In the genomic region with DNA sequence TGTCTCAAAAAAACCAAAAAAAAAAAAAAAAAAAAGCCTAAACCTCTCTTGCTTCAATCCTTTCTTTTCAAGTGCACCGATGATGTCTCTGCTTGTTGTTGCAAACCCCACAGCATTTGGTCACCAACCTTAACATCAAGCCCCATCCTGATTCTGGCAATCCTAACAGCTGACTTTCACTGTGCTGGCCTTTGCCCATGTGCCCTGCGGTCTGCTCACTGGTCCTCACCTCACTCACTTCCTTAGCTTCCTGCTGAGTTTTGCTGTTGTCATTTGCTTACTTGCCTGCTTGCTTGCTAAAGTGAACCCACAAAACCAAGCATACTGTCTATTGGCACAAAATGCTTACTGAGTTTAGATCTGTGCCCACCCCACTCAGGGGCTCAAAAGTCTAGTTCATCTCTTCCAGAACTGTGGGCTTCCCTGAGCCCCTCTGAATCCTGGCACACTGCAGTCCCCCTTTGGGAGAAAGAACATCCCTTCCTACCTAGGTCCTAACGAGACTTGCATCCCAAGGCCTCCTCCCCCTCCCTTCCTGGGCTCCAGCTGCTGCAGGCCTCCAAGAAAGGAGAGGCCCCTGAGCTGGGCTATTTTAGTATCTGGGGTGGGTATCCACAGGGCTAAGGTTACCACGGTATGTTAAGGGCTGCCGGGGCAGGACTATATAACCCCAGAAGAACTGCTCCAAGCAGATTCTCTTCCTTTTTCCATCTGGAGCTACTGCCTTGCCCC, we compare ENCODE assay signal across 16 mouse cellular contexts. TPM values are rescaled to one million over a fixed set of nuclear protein-coding genes. Genes with fewer than 3 reads are reported as not detected.
DNase-seq lines count a peak whose midpoint lies in the region; ATAC-seq and TF ChIP-seq lines count a peak whose summit lies in the region.
"Had no signal": no experiment of that assay in that cellular context is flagged by ENCODE, and none has a peak within 500 bp of the region (broad histone marks: within the 10 kb centered on the region; RNA-seq: fewer than 3 reads in every experiment).

No protein-coding gene starts in this region.

- no peak for TF ChIP-seq CTCF in heart, postnatal 0 days (IDR thresholded peaks at IDR 0.05; ENCODE audit: low read depth)
- TF ChIP-seq CTCF in thymus, adult 2 months (IDR thresholded peaks at IDR 0.05; ENCODE audit: borderline replicate concordance, control insufficient read depth, extremely low read depth, insufficient read depth, low read length, poor library complexity) = no peak
- TF ChIP-seq CTCF in bone marrow, adult 2 months (IDR thresholded peaks at IDR 0.05; ENCODE audit: control insufficient read depth, insufficient read depth, low read length) = no peak

- no peak for DNase-seq in heart, postnatal 0 days (ENCODE audit: low spot score)
- DNase-seq in thymus, adult 2 months = peak; percentile 30
- no peak for DNase-seq in thymus, postnatal 14 days
- peak; percentile 45 to 46 for DNase-seq in natural killer cell, adult 2 months (ENCODE audit: low spot score in 2 of 2)
- DNase-seq in right cerebral cortex, adult 2 months (ENCODE audit: low spot score in 2 of 2) = no peak
- no peak for DNase-seq in left cerebral cortex, adult 11 months (ENCODE audit: low spot score)
- DNase-seq: cerebellum, adult 18-20 months; heart, postnatal 36 days; right cerebral cortex, adult 18-20 months had no signal

- WGBS in heart, postnatal 0 days = 53% methylated on average over 5 of the region's 5 CpGs
- WGBS in heart, embryonic 11.5 days (ENCODE audit: insufficient replicate concordance) = 53% methylated on average over 5 of the region's 5 CpGs
- WGBS in thymus, adult 2 months = 15% methylated on average over 5 of the region's 5 CpGs
- WGBS in bone marrow, adult 2 months = 28% methylated on average over 5 of the region's 5 CpGs

- no peak overlapping the region for H3K4me3 ChIP-seq in heart, postnatal 0 days (ENCODE audit: low read depth, low read length)
- H3K4me3 ChIP-seq in heart, embryonic 11.5 days (ENCODE audit: low read depth, low read length) = no peak overlapping the region
- H3K4me3 ChIP-seq in thymus, adult 2 months (ENCODE audit: control insufficient read depth, insufficient read depth, low read length) = no peak overlapping the region
- H3K4me3 ChIP-seq in bone marrow, adult 2 months (replicated peaks; ENCODE audit: control insufficient read depth, low read depth, low read length) = no peak overlapping the region
- H3K4me3 ChIP-seq: forebrain, embryonic 10.5 days; neural tube, embryonic 15.5 days; stomach, embryonic 15.5 days had no signal

- TF ChIP-seq EP300 in heart, postnatal 0 days (IDR thresholded peaks at IDR 0.05; ENCODE audit: low read depth) = no peak

- H3K9me3 ChIP-seq in heart, postnatal 0 days (replicated peaks; ENCODE audit: control insufficient read depth, low read length) = no peaks in the 10 kb centered on the region
- H3K9me3 ChIP-seq in heart, embryonic 11.5 days (replicated peaks; ENCODE audit: control insufficient read depth, low read length) = no peaks in the 10 kb centered on the region
- H3K9me3 ChIP-seq: forebrain, embryonic 10.5 days; neural tube, embryonic 15.5 days; stomach, embryonic 15.5 days had no signal

- H3K27ac ChIP-seq in heart, postnatal 0 days (ENCODE audit: low read depth) = no peak overlapping the region
- no peak overlapping the region for H3K27ac ChIP-seq in heart, embryonic 11.5 days (ENCODE audit: low read depth, low read length)
- peak overlapping the region; percentile 72 for H3K27ac ChIP-seq in thymus, adult 2 months (ENCODE audit: control insufficient read depth, insufficient read depth, low read length)
- H3K27ac ChIP-seq in bone marrow, adult 2 months (ENCODE audit: control insufficient read depth, insufficient read depth, low read depth, low read length, poor library complexity) = peak overlapping the region; percentile 34
- H3K27ac ChIP-seq: forebrain, embryonic 10.5 days; liver, embryonic 14.5 days; neural tube, embryonic 15.5 days; stomach, embryonic 15.5 days had no signal

- 0 out of 2 replicates have a peak overlapping the region, but pooled peaks have one; percentile 5 for H3K9ac ChIP-seq in heart, postnatal 0 days (replicated peaks; ENCODE audit: low read depth, low read length)
- no peak overlapping the region for H3K9ac ChIP-seq in heart, embryonic 11.5 days (ENCODE audit: low read depth, low read length)
- H3K9ac ChIP-seq: liver, embryonic 14.5 days; neural tube, embryonic 15.5 days; stomach, embryonic 15.5 days had no signal

- no peaks in the 10 kb centered on the region for H3K27me3 ChIP-seq in heart, postnatal 0 days (ENCODE audit: control insufficient read depth, insufficient read depth, low read length)
- H3K27me3 ChIP-seq in heart, embryonic 11.5 days (ENCODE audit: control insufficient read depth, insufficient read depth, low read length) = no peaks in the 10 kb centered on the region
- H3K27me3 ChIP-seq in thymus, adult 2 months (ENCODE audit: control insufficient read depth, insufficient read depth, low read length) = no peaks in the 10 kb centered on the region
- H3K27me3 ChIP-seq: stomach, embryonic 15.5 days had no signal

- no peak for TF ChIP-seq POLR2A in thymus, adult 2 months (IDR thresholded peaks at IDR 0.05; ENCODE audit: control insufficient read depth, extremely low read depth, insufficient read depth, low read length, poor library complexity)
- no peak for TF ChIP-seq POLR2A in bone marrow, adult 2 months (IDR thresholded peaks at IDR 0.05; ENCODE audit: borderline replicate concordance, control insufficient read depth, low read depth, low read length)

- H3K4me1 ChIP-seq in heart, postnatal 0 days (ENCODE audit: control insufficient read depth, insufficient read depth) = peaks cover 19% of the 10 kb centered on the region
- peaks cover 27% of the 10 kb centered on the region for H3K4me1 ChIP-seq in heart, embryonic 11.5 days (ENCODE audit: control insufficient read depth, insufficient read depth, low read length)
- H3K4me1 ChIP-seq in thymus, adult 2 months (replicated peaks; ENCODE audit: control insufficient read depth, insufficient read depth, low read length) = peaks cover 57% of the 10 kb centered on the region
- H3K4me1 ChIP-seq in bone marrow, adult 2 months (ENCODE audit: control insufficient read depth, insufficient read depth, low read length) = peaks cover 2% of the 10 kb centered on the region; the same call in 1 of the 2 replicates

- H3K4me2 ChIP-seq in heart, postnatal 0 days (ENCODE audit: low read depth, low read length) = no peak overlapping the region
- H3K4me2 ChIP-seq in heart, embryonic 11.5 days = no peak overlapping the region
- H3K4me2 ChIP-seq: neural tube, embryonic 15.5 days; stomach, embryonic 15.5 days had no signal

- no peak for ATAC-seq in heart, postnatal 0 days (ENCODE audit: insufficient read depth, low read depth)
- ATAC-seq in heart, embryonic 11.5 days (replicated peaks; ENCODE audit: insufficient number of reproducible peaks, low FRiP score, low TSS enrichment) = no peak
- ATAC-seq: intestine, embryonic 16.5 days had no signal

- no peaks in the 10 kb centered on the region for H3K36me3 ChIP-seq in heart, postnatal 0 days (replicated peaks; ENCODE audit: control insufficient read depth, insufficient read depth, low read length)
- H3K36me3 ChIP-seq in heart, embryonic 11.5 days (ENCODE audit: control insufficient read depth, insufficient read depth, low read length) = no peaks in the 10 kb centered on the region
- peaks cover 14% of the 10 kb centered on the region for H3K36me3 ChIP-seq in thymus, adult 2 months (ENCODE audit: control insufficient read depth, insufficient read depth, low read length)
- H3K36me3 ChIP-seq: neural tube, embryonic 15.5 days; stomach, embryonic 15.5 days had no signal

RNA-seq across cellular contexts. Expression of a gene that starts 2.5 kb away (rescaled TPM):
- total RNA-seq in heart, postnatal 0 days (2014; rRNA removed; ENCODE audit: low replicate concordance) = 22.1 TPM in 1 of 2 replicates, not detected in the other
- polyA plus RNA-seq in heart, postnatal 0 days (2015; fragmentation: Nextera tagmentation; extraction: Ambion mirVana) = 3.2 and 5.4 TPM in 2 replicates
- 27.8 and 37.5 TPM in 2 replicates for polyA plus RNA-seq in heart, embryonic 11.5 days (2014; fragmentation: Nextera tagmentation; extraction: Ambion mirVana)
- polyA plus RNA-seq in thymus, adult 2 months (2012; rRNA removed) = 10.7 and 12.3 TPM in 2 replicates
- 32.2 and 126 TPM in 2 replicates for polyA plus RNA-seq in bone marrow, adult 2 months (2011; ENCODE audit: insufficient read depth, insufficient read length, low replicate concordance, missing spikeins)

RNA-seq across cellular contexts. Expression of a gene that starts 2.9 kb away (rescaled TPM):
- 30.2 and 45.3 TPM in 2 replicates for total RNA-seq in heart, postnatal 0 days (2014; rRNA removed; ENCODE audit: low replicate concordance)
- 9.6 and 10.8 TPM in 2 replicates for polyA plus RNA-seq in heart, postnatal 0 days (2015; fragmentation: Nextera tagmentation; extraction: Ambion mirVana)
- 17.5 and 23.7 TPM in 2 replicates for polyA plus RNA-seq in heart, embryonic 11.5 days (2014; fragmentation: Nextera tagmentation; extraction: Ambion mirVana)
- 70.3 and 81.3 TPM in 2 replicates for polyA plus RNA-seq in thymus, adult 2 months (2012; rRNA removed)
- polyA plus RNA-seq in bone marrow, adult 2 months (2011; ENCODE audit: insufficient read depth, insufficient read length, low replicate concordance, missing spikeins) = 53.6 and 84.9 TPM in 2 replicates

RNA-seq across cellular contexts. Expression of a gene that starts 15.3 kb away (rescaled TPM):
- 39.3 and 39.9 TPM in 2 replicates for total RNA-seq in heart, postnatal 0 days (2014; rRNA removed; ENCODE audit: low replicate concordance)
- polyA plus RNA-seq in heart, postnatal 0 days (2015; fragmentation: Nextera tagmentation; extraction: Ambion mirVana) = 26.9 and 27.2 TPM in 2 replicates
- 41.7 and 41.8 TPM in 2 replicates for polyA plus RNA-seq in heart, embryonic 11.5 days (2014; fragmentation: Nextera tagmentation; extraction: Ambion mirVana)
- polyA plus RNA-seq in thymus, adult 2 months (2012; rRNA removed) = 63.4 and 67.2 TPM in 2 replicates
- 46.6 and 64.1 TPM in 2 replicates for polyA plus RNA-seq in bone marrow, adult 2 months (2011; ENCODE audit: insufficient read depth, insufficient read length, low replicate concordance, missing spikeins)

RNA-seq across cellular contexts. Expression of a gene that starts 21.7 kb away (rescaled TPM):
- 11.8 and 18.5 TPM in 2 replicates for total RNA-seq in heart, postnatal 0 days (2014; rRNA removed; ENCODE audit: low replicate concordance)
- 10.9 and 11.2 TPM in 2 replicates for polyA plus RNA-seq in heart, postnatal 0 days (2015; fragmentation: Nextera tagmentation; extraction: Ambion mirVana)
- 12.3 and 14.6 TPM in 2 replicates for polyA plus RNA-seq in heart, embryonic 11.5 days (2014; fragmentation: Nextera tagmentation; extraction: Ambion mirVana)
- 30.4 and 31.6 TPM in 2 replicates for polyA plus RNA-seq in thymus, adult 2 months (2012; rRNA removed)
- polyA plus RNA-seq in bone marrow, adult 2 months (2011; ENCODE audit: insufficient read depth, insufficient read length, low replicate concordance, missing spikeins) = 2.6 and 6.6 TPM in 2 replicates

RNA-seq across cellular contexts. Expression of a gene that starts 21.8 kb away (rescaled TPM):
- total RNA-seq in heart, postnatal 0 days (2014; rRNA removed; ENCODE audit: low replicate concordance) = 2.3 and 8.6 TPM in 2 replicates
- polyA plus RNA-seq in heart, postnatal 0 days (2015; fragmentation: Nextera tagmentation; extraction: Ambion mirVana) = 18.7 and 19.4 TPM in 2 replicates
- polyA plus RNA-seq in heart, embryonic 11.5 days (2014; fragmentation: Nextera tagmentation; extraction: Ambion mirVana) = 19.8 and 23.1 TPM in 2 replicates
- polyA plus RNA-seq in thymus, adult 2 months (2012; rRNA removed) = 1,045 and 1,102 TPM in 2 replicates
- 76.8 and 153 TPM in 2 replicates for polyA plus RNA-seq in bone marrow, adult 2 months (2011; ENCODE audit: insufficient read depth, insufficient read length, low replicate concordance, missing spikeins)

Comparison
In these comparisons a context has a peak if more than half of its experiments do, and no peak if none do; other contexts are left out.
1. DNase-seq: peak in thymus, adult 2 months (single experiment) and natural killer cell, adult 2 months (2 of 2); none in heart, postnatal 0 days (single experiment), thymus, postnatal 14 days (single experiment), right cerebral cortex, adult 2 months (0 of 2) and left cerebral cortex, adult 11 months (single experiment).
2. H3K27ac ChIP-seq: peak in thymus, adult 2 months (single experiment) and bone marrow, adult 2 months (single experiment); none in heart, postnatal 0 days (single experiment) and heart, embryonic 11.5 days (single experiment).